Mouse (Mus musculus) macrophage (primary cell): ENCODE measurements around the gene Pde6b. TPM values are rescaled to one million over a fixed set of nuclear protein-coding genes. Genes with fewer than 3 reads are reported as not detected.

ENCODE experiments used
- H3K27ac ChIP-seq: fragments of 350-480 bp; formaldehyde crosslinking; 2 replicates; pipeline ENCODE4 v1.9.0; 2021
- H3K36me3 ChIP-seq: fragments of 350-480 bp; formaldehyde crosslinking; 2 replicates; pipeline ENCODE4 v1.9.0; 2021; ENCODE audit errors: inconsistent target
- H3K4me3 ChIP-seq: fragments of 350-480 bp; formaldehyde crosslinking; 2 replicates; pipeline ENCODE4 v1.9.0; 2021; ENCODE audit errors: inconsistent target
- H3K79me2 ChIP-seq: fragments of 350-480 bp; formaldehyde crosslinking; 2 replicates; pipeline ENCODE4 v1.9.0; 2021; ENCODE audit errors: inconsistent target
- WGBS: methylation state at CpG from one replicate; pipeline ENCODE4 v1.1.7; 2026; ENCODE audit warnings: inconsistent platforms; ENCODE audit not compliant: missing documents; 5-methylcytosine and 5-hydroxymethylcytosine counted together
- polyA plus RNA-seq: library from polyadenylated mRNA; stranded (reverse); fragments of 250-400 nt; gene quantifications from 3 replicates; pipeline ENCODE4 v1.2.4, GENCODE M21; 2018; ENCODE audit warnings: inconsistent platforms

Gene Pde6b
- polyA plus RNA-seq, 1 experiment from 2014 or later: 0.07 TPM

GRCm38 (mm10) chr5:108368446-108368845, 19.7 kb upstream of the Pde6b start:
- no peaks in the 10 kb centered on the region for H3K36me3 ChIP-seq
- no peaks in the 10 kb centered on the region for H3K79me2 ChIP-seq
- WGBS: 21% methylated on average over 6 of the region's 6 CpGs
- peak overlapping the region; percentile 54 for H3K4me3 ChIP-seq
- H3K27ac ChIP-seq: 0 out of 2 replicates have a peak overlapping the region, but pooled peaks have one; percentile 31

- Histone ChIP-seq H3K4me3 (peak overlapping the region; percentile 54), H3K79me2 (no peaks in the 10 kb centered on the region), H3K27ac (peak overlapping the region; percentile 31; the same call in 1 of the 2 replicates), H3K36me3 (no peaks in the 10 kb centered on the region)
- WGBS: 2% methylated on average over 49 of the region's 49 CpGs
Measured at GRCm38 (mm10) chr5:108368851-108369621, 19.2 kb upstream of the Pde6b start.

GRCm38 (mm10) chr5:108369964-108370363, 18.2 kb upstream of the Pde6b start:
- 33% methylated on average over 5 of the region's 6 CpGs for WGBS
- Histone ChIP-seq H3K27ac (no peak overlapping the region), H3K79me2 (no peaks in the 10 kb centered on the region), H3K36me3 (no peaks in the 10 kb centered on the region), H3K4me3 (no peak overlapping the region)

- no peaks in the 10 kb centered on the region for H3K36me3 ChIP-seq
- WGBS: 58% methylated on average over 5 of the region's 5 CpGs
- no peak overlapping the region for H3K27ac ChIP-seq
- no peaks in the 10 kb centered on the region for H3K79me2 ChIP-seq
- H3K4me3 ChIP-seq: no peak overlapping the region
Measured at GRCm38 (mm10) chr5:108374079-108374478, 14.1 kb upstream of the Pde6b start.

- H3K79me2 ChIP-seq: no peaks in the 10 kb centered on the region
- WGBS: 64% methylated on average over 1 of the region's 1 CpGs
- H3K27ac ChIP-seq: no peak overlapping the region
- H3K36me3 ChIP-seq: no peaks in the 10 kb centered on the region
- H3K4me3 ChIP-seq: no peak overlapping the region
Measured at GRCm38 (mm10) chr5:108376059-108376458, 12.1 kb upstream of the Pde6b start.

- Histone ChIP-seq H3K4me3 (no peak overlapping the region), H3K27ac (no peak overlapping the region), H3K79me2 (no peaks in the 10 kb centered on the region), H3K36me3 (no peaks in the 10 kb centered on the region)
- 80% methylated on average over 4 of the region's 4 CpGs for WGBS
Measured at GRCm38 (mm10) chr5:108378346-108378745, 9.8 kb upstream of the Pde6b start.

- Histone ChIP-seq H3K4me3 (no peak overlapping the region), H3K27ac (no peak overlapping the region), H3K79me2 (no peaks in the 10 kb centered on the region), H3K36me3 (no peaks in the 10 kb centered on the region)
- 100% methylated on average over 2 of the region's 2 CpGs for WGBS
Measured at GRCm38 (mm10) chr5:108385632-108386031, 2.6 kb upstream of the Pde6b start.

- H3K4me3 ChIP-seq: no peak overlapping the region
- H3K36me3 ChIP-seq: no peaks in the 10 kb centered on the region
- H3K79me2 ChIP-seq: no peaks in the 10 kb centered on the region
- H3K27ac ChIP-seq: no peak overlapping the region
- WGBS: 71% methylated on average over 4 of the region's 4 CpGs
Measured at GRCm38 (mm10) chr5:108386449-108386848, 1.7 kb upstream of the Pde6b start.

- WGBS: 84% methylated on average over 3 of the region's 3 CpGs
- H3K79me2 ChIP-seq: no peaks in the 10 kb centered on the region
- no peak overlapping the region for H3K27ac ChIP-seq
- no peaks in the 10 kb centered on the region for H3K36me3 ChIP-seq
- no peak overlapping the region for H3K4me3 ChIP-seq
Measured at GRCm38 (mm10) chr5:108389744-108390143, 1.6 kb downstream of the Pde6b start.

GRCm38 (mm10) chr5:108403453-108403852, 15.3 kb downstream of the Pde6b start:
- H3K36me3 ChIP-seq: no peaks in the 10 kb centered on the region
- WGBS: 89% methylated on average over 4 of the region's 4 CpGs
- H3K4me3 ChIP-seq: no peak overlapping the region
- no peak overlapping the region for H3K27ac ChIP-seq
- no peaks in the 10 kb centered on the region for H3K79me2 ChIP-seq

- 0% methylated on average over 1 of the region's 1 CpGs for WGBS
- Histone ChIP-seq H3K4me3 (no peak overlapping the region), H3K36me3 (no peaks in the 10 kb centered on the region), H3K27ac (peak overlapping the region; percentile 96), H3K79me2 (no peaks in the 10 kb centered on the region)
Measured at GRCm38 (mm10) chr5:108405460-108405859, 17.3 kb downstream of the Pde6b start.

- Histone ChIP-seq H3K79me2 (no peaks in the 10 kb centered on the region), H3K36me3 (no peaks in the 10 kb centered on the region), H3K27ac (peak overlapping the region; percentile 96), H3K4me3 (no peak overlapping the region)
- WGBS: 100% methylated on average over 2 of the region's 2 CpGs
Measured at GRCm38 (mm10) chr5:108406977-108407376, 18.8 kb downstream of the Pde6b start.

- 36% methylated on average over 2 of the region's 2 CpGs for WGBS
- no peaks in the 10 kb centered on the region for H3K79me2 ChIP-seq
- peak overlapping the region; percentile 17 for H3K27ac ChIP-seq
- no peak overlapping the region for H3K4me3 ChIP-seq
- H3K36me3 ChIP-seq: no peaks in the 10 kb centered on the region
Measured at GRCm38 (mm10) chr5:108414711-108415110, 26.5 kb downstream of the Pde6b start.

GRCm38 (mm10) chr5:108422741-108423140, 34.5 kb downstream of the Pde6b start:
- no peaks in the 10 kb centered on the region for H3K79me2 ChIP-seq
- H3K4me3 ChIP-seq: no peak overlapping the region
- no peak overlapping the region for H3K27ac ChIP-seq
- H3K36me3 ChIP-seq: no peaks in the 10 kb centered on the region
- WGBS: 69% methylated on average over 3 of the region's 3 CpGs

- no peaks in the 10 kb centered on the region for H3K36me3 ChIP-seq
- H3K79me2 ChIP-seq: no peaks in the 10 kb centered on the region
- H3K4me3 ChIP-seq: no peak overlapping the region
- 89% methylated on average over 2 of the region's 2 CpGs for WGBS
- no peak overlapping the region for H3K27ac ChIP-seq
Measured at GRCm38 (mm10) chr5:108423427-108423826, 35.2 kb downstream of the Pde6b start.
